Mouse (Mus musculus) limb, embryonic 10.5 days (tissue): ENCODE data around the gene Tbx10. TPM values are rescaled to one million over a fixed set of nuclear protein-coding genes. Genes with fewer than 3 reads are reported as not detected.
A peak's percentile ranks its signal among the peaks of the same experiment; 100 is the strongest.
"Not testable (repeated sequence)": the region's sequence is repeated elsewhere in the genome, so short reads cannot be mapped to it uniquely, and the experiment has no call there.

ENCODE experiments used
- DNase-seq: peaks from one replicate; pipeline ENCODE4 v3.0.0-alpha.2; 2017; ENCODE audit warnings: low spot score
- H3K27ac ChIP-seq: fragments of 300-500 bp; sonication (generic); 2 replicates; pipeline ENCODE4 v1.5.1; 2016; ENCODE audit warnings: mild to moderate bottlenecking
- H3K27me3 ChIP-seq: fragments of 300-500 bp; sonication (generic); 2 replicates; pipeline ENCODE4 v1.6.1; 2016; ENCODE audit warnings: low read depth, mild to moderate bottlenecking; ENCODE audit not compliant: poor library complexity, severe bottlenecking
- H3K36me3 ChIP-seq: fragments of 300-500 bp; sonication (generic); 2 replicates; pipeline ENCODE4 v1.6.1; 2016; ENCODE audit warnings: mild to moderate bottlenecking, moderate library complexity
- H3K4me1 ChIP-seq: fragments of 300-500 bp; sonication (generic); 2 replicates; pipeline ENCODE4 v1.6.1; 2016
- H3K4me3 ChIP-seq: fragments of 300-500 bp; sonication (generic); 2 replicates; pipeline ENCODE4 v1.5.1; 2016; ENCODE audit warnings: mild to moderate bottlenecking, moderate library complexity
- H3K9me3 ChIP-seq: fragments of 300-500 bp; sonication (generic); replicated peaks from 2 replicates; pipeline ENCODE4 v1.6.1; 2016; ENCODE audit warnings: mild to moderate bottlenecking
- WGBS: fragments of 180-500 bp; shearing (Covaris S2); methylation state at CpG from one replicate; pipeline ENCODE4 v1.1.7; 2016; 5-methylcytosine and 5-hydroxymethylcytosine counted together
- polyA plus RNA-seq: library from polyadenylated mRNA; unstranded; fragments of >200 nt; fragmentation: Nextera tagmentation; extraction: Ambion mirVana; gene quantifications from 2 replicates; pipeline ENCODE4 v1.2.1, GENCODE M21; 2016

Gene Tbx10
- polyA plus RNA-seq, 1 experiment from 2014 or later = 0.10 TPM

GRCm38 (mm10) chr19:3958470-3958869, 34.1 kb upstream of the Tbx10 start, which contains the start of gene Aldh3b3:
Aldh3b3 (plus strand) TSS chr19:3958645.
- no peaks in the 10 kb centered on the region for H3K36me3 ChIP-seq
- H3K27me3 ChIP-seq = no peaks in the 10 kb centered on the region
- H3K27ac ChIP-seq = no peak within 1 kb of the TSS
- no peaks in the 10 kb centered on the region for H3K4me1 ChIP-seq
- no peak within 1 kb of the TSS for H3K4me3 ChIP-seq
- no peaks in the 10 kb centered on the region for H3K9me3 ChIP-seq
- DNase-seq = no peak
- 85% methylated on average over 4 of the region's 4 CpGs for WGBS

GRCm38 (mm10) chr19:3959030-3959429, 33.5 kb upstream of the Tbx10 start:
- H3K9me3 ChIP-seq = no peaks in the 10 kb centered on the region
- no peak overlapping the region for H3K27ac ChIP-seq
- DNase-seq = no peak
- H3K36me3 ChIP-seq = no peaks in the 10 kb centered on the region
- no peaks in the 10 kb centered on the region for H3K4me1 ChIP-seq
- no peak overlapping the region for H3K4me3 ChIP-seq
- H3K27me3 ChIP-seq = no peaks in the 10 kb centered on the region

GRCm38 (mm10) chr19:3960211-3960610, 32.3 kb upstream of the Tbx10 start:
- Histone ChIP-seq H3K36me3 (no peaks in the 10 kb centered on the region), H3K9me3 (no peaks in the 10 kb centered on the region), H3K4me1 (no peaks in the 10 kb centered on the region), H3K27ac (no peak overlapping the region), H3K27me3 (no peaks in the 10 kb centered on the region), H3K4me3 (no peak overlapping the region)
- no peak for DNase-seq
- WGBS = 88% methylated on average over 5 of the region's 5 CpGs

- not testable (repeated sequence) for H3K4me3 ChIP-seq, H3K27me3 ChIP-seq, H3K4me1 ChIP-seq, H3K36me3 ChIP-seq, H3K9me3 ChIP-seq, H3K27ac ChIP-seq, DNase-seq
- WGBS = 91% methylated on average over 6 of the region's 6 CpGs
These were observed 30.7 kb upstream of the Tbx10 start for GRCm38 (mm10) chr19:3961805-3962204.

- 16% methylated on average over 2 of the region's 2 CpGs for WGBS
- Histone ChIP-seq H3K27me3 (no peaks in the 10 kb centered on the region), H3K9me3 (no peaks in the 10 kb centered on the region), H3K36me3 (no peaks in the 10 kb centered on the region), H3K4me1 (no peaks in the 10 kb centered on the region), H3K4me3 (no peak overlapping the region), H3K27ac (no peak overlapping the region)
- DNase-seq = no peak
These were observed 30.1 kb upstream of the Tbx10 start for GRCm38 (mm10) chr19:3962469-3962868.

- Histone ChIP-seq H3K9me3 (no peaks in the 10 kb centered on the region), H3K27me3 (no peaks in the 10 kb centered on the region), H3K36me3 (no peaks in the 10 kb centered on the region), H3K4me3 (no peak overlapping the region), H3K4me1 (peaks cover 4% of the 10 kb centered on the region; the same call in 1 of the 2 replicates), H3K27ac (no peak overlapping the region)
- WGBS = 66% methylated on average over 4 of the region's 4 CpGs
- DNase-seq = no peak
These were observed 28.5 kb upstream of the Tbx10 start for GRCm38 (mm10) chr19:3964030-3964429.

GRCm38 (mm10) chr19:3966330-3967075, 26.0 kb upstream of the Tbx10 start:
- no peak for DNase-seq
- Histone ChIP-seq H3K27me3 (no peaks in the 10 kb centered on the region), H3K4me3 (no peak overlapping the region), H3K36me3 (no peaks in the 10 kb centered on the region), H3K4me1 (peaks cover 11% of the 10 kb centered on the region; the same call in 1 of the 2 replicates), H3K9me3 (no peaks in the 10 kb centered on the region), H3K27ac (no peak overlapping the region)
- WGBS = 68% methylated on average over 11 of the region's 11 CpGs

- no peaks in the 10 kb centered on the region for H3K9me3 ChIP-seq
- 66% methylated on average over 3 of the region's 3 CpGs for WGBS
- no peak overlapping the region for H3K27ac ChIP-seq
- no peak for DNase-seq
- no peak overlapping the region for H3K4me3 ChIP-seq
- H3K36me3 ChIP-seq = no peaks in the 10 kb centered on the region
- peaks cover 15% of the 10 kb centered on the region for H3K4me1 ChIP-seq
- no peaks in the 10 kb centered on the region for H3K27me3 ChIP-seq
These were observed 25.3 kb upstream of the Tbx10 start for GRCm38 (mm10) chr19:3967258-3967657.

GRCm38 (mm10) chr19:3972229-3972628, 20.3 kb upstream of the Tbx10 start, which contains the start of gene Aldh3b2:
Aldh3b2 (plus strand) TSS chr19:3972328.
- Histone ChIP-seq H3K4me3 (no peak within 1 kb of the TSS), H3K36me3 (no peaks in the 10 kb centered on the region), H3K27me3 (no peaks in the 10 kb centered on the region), H3K9me3 (no peaks in the 10 kb centered on the region), H3K4me1 (peaks cover 22% of the 10 kb centered on the region), H3K27ac (peak within 1 kb of the TSS; percentile 44; the same call in 1 of the 2 replicates)
- WGBS = 31% methylated on average over 9 of the region's 9 CpGs
- no peak for DNase-seq

GRCm38 (mm10) chr19:3974608-3975007, 17.9 kb upstream of the Tbx10 start:
- not testable (repeated sequence) for H3K4me3 ChIP-seq, H3K36me3 ChIP-seq, H3K27ac ChIP-seq, H3K27me3 ChIP-seq, DNase-seq, H3K9me3 ChIP-seq
- peaks cover 13% of the 10 kb centered on the region for H3K4me1 ChIP-seq
- WGBS = 92% methylated on average over 6 of the region's 6 CpGs

- Histone ChIP-seq H3K9me3 (no peaks in the 10 kb centered on the region), H3K4me3 (no peak overlapping the region), H3K36me3 (no peaks in the 10 kb centered on the region), H3K4me1 (peaks cover 16% of the 10 kb centered on the region), H3K27me3 (no peaks in the 10 kb centered on the region), H3K27ac (no peak overlapping the region)
- WGBS = 87% methylated on average over 2 of the region's 2 CpGs
- no peak for DNase-seq
These were observed 16.7 kb upstream of the Tbx10 start for GRCm38 (mm10) chr19:3975866-3976265.

- H3K27ac ChIP-seq = peak overlapping the region; percentile 46; the same call in 1 of the 2 replicates
- no peak overlapping the region for H3K4me3 ChIP-seq
- no peaks in the 10 kb centered on the region for H3K36me3 ChIP-seq
- no peaks in the 10 kb centered on the region for H3K27me3 ChIP-seq
- peaks cover 27% of the 10 kb centered on the region for H3K4me1 ChIP-seq
- 13% methylated on average over 4 of the region's 4 CpGs for WGBS
- no peaks in the 10 kb centered on the region for H3K9me3 ChIP-seq
- peak; percentile 72 for DNase-seq
These were observed 12.2 kb upstream of the Tbx10 start for GRCm38 (mm10) chr19:3980309-3980708.

- Histone ChIP-seq H3K4me3 (no peak overlapping the region), H3K9me3 (no peaks in the 10 kb centered on the region), H3K4me1 (peaks cover 32% of the 10 kb centered on the region), H3K27ac (no peak overlapping the region), H3K36me3 (no peaks in the 10 kb centered on the region), H3K27me3 (no peaks in the 10 kb centered on the region)
- DNase-seq = no peak
- 75% methylated on average over 9 of the region's 9 CpGs for WGBS
These were observed 11.6 kb upstream of the Tbx10 start for GRCm38 (mm10) chr19:3980917-3981316.
